ENCODE assay signal across 18 mouse cellular contexts in the genomic region with DNA sequence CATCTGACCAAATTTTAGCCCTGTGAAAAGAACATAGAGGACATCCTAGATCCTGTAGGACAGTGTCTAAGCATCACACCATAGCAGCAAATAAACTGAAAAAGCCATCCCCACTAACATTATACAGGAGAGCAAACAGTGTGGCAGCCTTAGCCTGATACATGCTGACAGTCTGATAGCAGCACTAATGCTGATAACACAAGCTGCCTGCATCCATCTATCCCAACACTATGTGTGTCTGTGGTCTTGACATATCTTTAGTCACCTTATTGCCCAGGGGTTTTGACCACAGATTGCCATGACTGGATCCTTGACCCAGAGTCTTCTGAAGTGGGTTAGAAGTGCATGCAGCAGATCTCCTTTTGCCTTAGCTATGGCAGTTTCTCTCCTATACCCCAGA. TPM values are rescaled to one million over a fixed set of nuclear protein-coding genes. Genes with fewer than 3 reads are reported as not detected.
DNase-seq lines count a peak whose midpoint lies in the region; ATAC-seq lines count a peak whose summit lies in the region.
"Had no signal": no experiment of that assay in that cellular context is flagged by ENCODE, and none has a peak within 500 bp of the region (broad histone marks: within the 10 kb centered on the region; RNA-seq: fewer than 3 reads in every experiment).

No protein-coding gene starts in this region.

- ATAC-seq in erythroblast, adult 5-6 weeks (replicated peaks; ENCODE audit: low FRiP score, poor library complexity, severe bottlenecking): peak; percentile 70
- ATAC-seq in liver, embryonic 11.5 days (replicated peaks; ENCODE audit: low FRiP score): peak; percentile 80; the same call in 1 of the 2 replicates
- peak; percentile 69 for ATAC-seq in liver, embryonic 15.5 days (ENCODE audit: insufficient read depth)
- peak; percentile 90 for ATAC-seq in megakaryocyte-erythroid progenitor cell, adult 5-6 weeks (replicated peaks; ENCODE audit: low FRiP score, low TSS enrichment, poor library complexity, severe bottlenecking)
- ATAC-seq: forebrain, embryonic 14.5 days; intestine, embryonic 16.5 days had no signal

- H3K4me1 ChIP-seq in liver, embryonic 11.5 days (replicated peaks; ENCODE audit: control insufficient read depth, insufficient read depth, low read length): peaks cover 6% of the 10 kb centered on the region; the same call in 1 of the 2 replicates
- H3K4me1 ChIP-seq in liver, embryonic 15.5 days (replicated peaks): peaks cover 12% of the 10 kb centered on the region
- H3K4me1 ChIP-seq: embryonic facial prominence, embryonic 12.5 days; heart, embryonic 12.5 days; hindbrain, embryonic 10.5 days had no signal

- intact Hi-C loops in gastrocnemius, postnatal 36 days (cut with DNase I): loop anchor here (5.0 kb wide), 1 partner anchor 48 kb away; no protein-coding TSS in a partner anchor

- no peak overlapping the region for H3K9ac ChIP-seq in liver, embryonic 11.5 days (ENCODE audit: low read depth, low read length)
- no peak overlapping the region for H3K9ac ChIP-seq in liver, embryonic 15.5 days
- H3K9ac ChIP-seq: embryonic facial prominence, embryonic 12.5 days; heart, embryonic 12.5 days; hindbrain, embryonic 14.5 days had no signal

- H3K36me3 ChIP-seq in liver, embryonic 11.5 days (ENCODE audit: control insufficient read depth, insufficient read depth, low read length): peaks cover 11% of the 10 kb centered on the region
- H3K36me3 ChIP-seq in liver, embryonic 15.5 days (replicated peaks): peaks cover 58% of the 10 kb centered on the region

- H3K4me3 ChIP-seq in liver, embryonic 11.5 days (ENCODE audit: low read depth, low read length): no peak overlapping the region
- H3K4me3 ChIP-seq in liver, embryonic 15.5 days (replicated peaks): no peak overlapping the region
- H3K4me3 ChIP-seq: embryonic facial prominence, embryonic 12.5 days; heart, embryonic 12.5 days; hindbrain, embryonic 10.5 days had no signal

- no peaks in the 10 kb centered on the region for H3K27me3 ChIP-seq in liver, embryonic 11.5 days (replicated peaks; ENCODE audit: control insufficient read depth, insufficient read depth, low read length)
- H3K27me3 ChIP-seq in liver, embryonic 15.5 days: no peaks in the 10 kb centered on the region
- H3K27me3 ChIP-seq: embryonic facial prominence, embryonic 12.5 days; heart, embryonic 12.5 days had no signal

- H3K27ac ChIP-seq in liver, embryonic 11.5 days (ENCODE audit: low read depth, low read length): no peak overlapping the region
- H3K27ac ChIP-seq in liver, embryonic 15.5 days (replicated peaks): no peak overlapping the region
- H3K27ac ChIP-seq: embryonic facial prominence, embryonic 12.5 days; hindbrain, embryonic 10.5 days; hindbrain, embryonic 14.5 days had no signal

- H3K9me3 ChIP-seq in liver, embryonic 11.5 days (ENCODE audit: control insufficient read depth, low read length): no peaks in the 10 kb centered on the region
- H3K9me3 ChIP-seq in liver, embryonic 15.5 days (replicated peaks): no peaks in the 10 kb centered on the region
- H3K9me3 ChIP-seq: embryonic facial prominence, embryonic 12.5 days; heart, embryonic 12.5 days; hindbrain, embryonic 10.5 days had no signal

- H3K4me2 ChIP-seq in liver, embryonic 11.5 days: no peak overlapping the region
- no peak overlapping the region for H3K4me2 ChIP-seq in liver, embryonic 15.5 days
- H3K4me2 ChIP-seq: embryonic facial prominence, embryonic 12.5 days; heart, embryonic 12.5 days; hindbrain, embryonic 14.5 days had no signal

- no peak for DNase-seq in liver, embryonic 11.5 days (ENCODE audit: low spot score)
- no peak for DNase-seq in cerebellum, postnatal 10 days
- DNase-seq in gastrocnemius, postnatal 36 days: no peak
- DNase-seq in ovary, postnatal 36 days (ENCODE audit: low spot score): no peak
- DNase-seq: adrenal gland, postnatal 14 days; cerebellum, adult 18-20 months; cerebellum, postnatal 14 days; embryo, embryonic 11 days had no signal

RNA-seq across cellular contexts. Expression of gene Arl2bp, which starts 11.4 kb away (rescaled TPM):
- 16.1 and 18.0 TPM in 2 replicates for total RNA-seq in erythroblast, adult 5-6 weeks (2015; ENCODE audit: low replicate concordance)
- total RNA-seq in erythroblast, adult 5-6 weeks (2017; ENCODE audit: low replicate concordance): 27.9 and 32.5 TPM in 2 replicates
- polyA plus RNA-seq in liver, embryonic 11.5 days (2014; fragmentation: Nextera tagmentation; extraction: Ambion mirVana): 28.8 and 33.5 TPM in 2 replicates
- polyA plus RNA-seq in liver, embryonic 15.5 days (2015; fragmentation: Nextera tagmentation; extraction: Ambion mirVana): 23.9 and 24.7 TPM in 2 replicates
- 51.1 and 64.0 TPM in 2 replicates for total RNA-seq in megakaryocyte-erythroid progenitor cell, adult 5-6 weeks (2014; fragmentation: Nextera tagmentation)
- 124 and 152 TPM in 2 replicates for total RNA-seq in megakaryocyte-erythroid progenitor cell, adult 5-6 weeks (2017)
- 10 to 100 TPM; 53.8 to 67.4 TPM for total RNA-seq in gastrocnemius, postnatal 36 days (2021)

RNA-seq across cellular contexts. Expression of gene Pllp, which starts 41.1 kb away (rescaled TPM):
- not detected in 2 replicates for total RNA-seq in erythroblast, adult 5-6 weeks (2015; ENCODE audit: low replicate concordance)
- not detected in 2 replicates for total RNA-seq in erythroblast, adult 5-6 weeks (2017; ENCODE audit: low replicate concordance)
- polyA plus RNA-seq in liver, embryonic 11.5 days (2014; fragmentation: Nextera tagmentation; extraction: Ambion mirVana): 3.4 and 4.5 TPM in 2 replicates
- polyA plus RNA-seq in liver, embryonic 15.5 days (2015; fragmentation: Nextera tagmentation; extraction: Ambion mirVana): 0.37 and 0.89 TPM in 2 replicates
- not detected in 2 replicates for total RNA-seq in megakaryocyte-erythroid progenitor cell, adult 5-6 weeks (2014; fragmentation: Nextera tagmentation)
- total RNA-seq in megakaryocyte-erythroid progenitor cell, adult 5-6 weeks (2017): not detected in 2 replicates
- total RNA-seq in gastrocnemius, postnatal 36 days (2021): 1 to 10 TPM in 1 of 2 experiments, under 1 TPM in 1; 0.51 to 3.4 TPM
- total RNA-seq: common myeloid progenitor, adult 5-6 weeks had no signal
- polyA plus RNA-seq: heart, embryonic 12.5 days had no signal

RNA-seq across cellular contexts. Expression of gene Fam192a, which starts 53.2 kb away (rescaled TPM):
- 9.8 and 15.9 TPM in 2 replicates for total RNA-seq in erythroblast, adult 5-6 weeks (2015; ENCODE audit: low replicate concordance)
- 40.8 and 44.3 TPM in 2 replicates for total RNA-seq in erythroblast, adult 5-6 weeks (2017; ENCODE audit: low replicate concordance)
- polyA plus RNA-seq in liver, embryonic 11.5 days (2014; fragmentation: Nextera tagmentation; extraction: Ambion mirVana): 60.0 and 70.0 TPM in 2 replicates
- 24.9 and 27.5 TPM in 2 replicates for polyA plus RNA-seq in liver, embryonic 15.5 days (2015; fragmentation: Nextera tagmentation; extraction: Ambion mirVana)
- total RNA-seq in megakaryocyte-erythroid progenitor cell, adult 5-6 weeks (2014; fragmentation: Nextera tagmentation): 52.0 and 60.3 TPM in 2 replicates
- total RNA-seq in megakaryocyte-erythroid progenitor cell, adult 5-6 weeks (2017): 89.9 and 154 TPM in 2 replicates
- 10 to 100 TPM; 16.2 to 20.1 TPM for total RNA-seq in gastrocnemius, postnatal 36 days (2021)

RNA-seq across cellular contexts. Expression of gene Rspry1, which starts 53.3 kb away (rescaled TPM):
- total RNA-seq in erythroblast, adult 5-6 weeks (2015; ENCODE audit: low replicate concordance): 13.0 and 19.2 TPM in 2 replicates
- 7.8 and 12.7 TPM in 2 replicates for total RNA-seq in erythroblast, adult 5-6 weeks (2017; ENCODE audit: low replicate concordance)
- 38.0 and 39.7 TPM in 2 replicates for polyA plus RNA-seq in liver, embryonic 11.5 days (2014; fragmentation: Nextera tagmentation; extraction: Ambion mirVana)
- polyA plus RNA-seq in liver, embryonic 15.5 days (2015; fragmentation: Nextera tagmentation; extraction: Ambion mirVana): 15.3 and 16.8 TPM in 2 replicates
- 32.6 and 43.4 TPM in 2 replicates for total RNA-seq in megakaryocyte-erythroid progenitor cell, adult 5-6 weeks (2014; fragmentation: Nextera tagmentation)
- 43.9 and 51.2 TPM in 2 replicates for total RNA-seq in megakaryocyte-erythroid progenitor cell, adult 5-6 weeks (2017)
- 1 to 10 TPM; 7.3 to 9.3 TPM for total RNA-seq in gastrocnemius, postnatal 36 days (2021)
